Mouse (Mus musculus): ENCODE data around the gene Prrt1. TPM values are rescaled to one million over a fixed set of nuclear protein-coding genes. Genes with fewer than 3 reads are reported as not detected.

The Prrt1 gene
- polyA plus RNA-seq (2015; fragmentation: Nextera tagmentation; extraction: Ambion mirVana): not detected in 2 replicates

DNA sequence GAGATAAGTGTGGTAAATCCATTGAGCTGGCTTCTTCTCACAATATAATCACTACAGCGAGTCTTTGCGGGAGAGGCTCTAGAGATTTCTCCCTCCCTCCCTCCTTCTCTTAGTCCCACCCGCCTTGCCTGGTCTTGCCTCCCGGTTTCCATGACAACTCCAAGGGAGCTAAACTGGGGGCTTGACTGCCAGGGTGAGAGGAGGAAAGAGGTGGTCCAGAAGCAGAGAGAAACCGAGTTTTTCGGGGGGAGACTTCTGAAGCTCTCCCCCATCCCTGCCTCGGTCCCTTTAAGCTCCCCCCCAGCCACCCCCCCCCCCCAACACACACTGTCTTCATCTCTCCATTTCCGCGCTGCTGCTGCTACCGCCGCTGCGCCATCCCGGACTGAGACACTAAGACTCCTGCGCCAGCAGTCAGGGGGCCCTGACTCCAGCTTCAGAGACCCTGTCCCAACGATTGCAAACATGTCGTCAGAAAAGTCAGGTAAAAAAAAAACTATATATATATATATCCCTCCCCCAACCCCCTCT is at the start of gene Prrt1:
TSS of gene Prrt1 (plus strand) at position 313 of the 531 bp plus-strand sequence.
- Histone ChIP-seq H3K27ac (replicated peaks) (no peak within 1 kb of the TSS), H3K4me3 (replicated peaks) (peak within 1 kb of the TSS; percentile 66), H3K4me1 (replicated peaks) (peaks cover 63% of the 10 kb centered on the region), H3K4me2 (peak within 1 kb of the TSS; percentile 89), H3K9ac (no peak within 1 kb of the TSS), H3K27me3 (peaks cover 68% of the 10 kb centered on the region), H3K9me3 (replicated peaks) (no peaks in the 10 kb centered on the region), H3K36me3 (replicated peaks) (peaks cover 6% of the 10 kb centered on the region)
- 13% methylated on average over 16 of the region's 16 CpGs for WGBS (ENCODE audit: insufficient replicate concordance)
- ATAC-seq (ENCODE audit: insufficient read depth): no peak

- H3K4me2 ChIP-seq: no peak overlapping the region
- H3K27ac ChIP-seq (replicated peaks): no peak overlapping the region
- peaks cover 12% of the 10 kb centered on the region; the same call in 1 of the 2 replicates for H3K27me3 ChIP-seq
- 74% methylated on average over 12 of the region's 12 CpGs for WGBS (ENCODE audit: insufficient replicate concordance)
- no peaks in the 10 kb centered on the region for H3K36me3 ChIP-seq (replicated peaks)
- ATAC-seq (ENCODE audit: insufficient read depth): no peak
- H3K9ac ChIP-seq: no peak overlapping the region
- no peaks in the 10 kb centered on the region for H3K9me3 ChIP-seq (replicated peaks)
- no peak overlapping the region for H3K4me3 ChIP-seq (replicated peaks)
- peaks cover 10% of the 10 kb centered on the region for H3K4me1 ChIP-seq (replicated peaks)
Measured at GRCm38 (mm10) chr17:34582528-34582927, 46.8 kb upstream of the Prrt1 start.

DNA sequence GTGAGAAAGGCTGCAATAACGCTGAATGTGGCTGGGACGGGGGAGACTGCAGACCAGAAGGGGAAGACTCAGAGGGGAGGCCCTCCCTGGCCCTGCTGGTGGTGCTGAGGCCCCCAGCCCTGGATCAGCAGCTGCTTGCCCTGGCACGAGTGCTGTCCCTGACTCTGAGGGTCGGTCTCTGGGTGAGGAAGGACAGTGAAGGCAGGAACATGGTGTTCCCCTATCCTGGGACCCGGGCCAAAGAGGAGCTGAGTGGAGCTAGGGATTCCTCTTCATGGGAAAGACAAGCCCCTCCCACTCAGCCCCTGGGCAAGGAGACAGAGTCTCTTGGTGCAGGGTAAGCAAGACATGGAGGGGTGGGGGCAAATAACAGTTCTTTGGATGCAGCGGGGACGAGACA is 45.9 kb upstream of the Prrt1 start:
- Histone ChIP-seq H3K4me1 (replicated peaks) (peaks cover 18% of the 10 kb centered on the region), H3K27ac (replicated peaks) (no peak overlapping the region), H3K36me3 (replicated peaks) (no peaks in the 10 kb centered on the region), H3K9ac (no peak overlapping the region), H3K9me3 (replicated peaks) (no peaks in the 10 kb centered on the region), H3K27me3 (peaks cover 12% of the 10 kb centered on the region; the same call in 1 of the 2 replicates), H3K4me2 (no peak overlapping the region), H3K4me3 (replicated peaks) (no peak overlapping the region)
- WGBS (ENCODE audit: insufficient replicate concordance): 52% methylated on average over 7 of the region's 7 CpGs
- ATAC-seq (ENCODE audit: insufficient read depth): no peak

DNA sequence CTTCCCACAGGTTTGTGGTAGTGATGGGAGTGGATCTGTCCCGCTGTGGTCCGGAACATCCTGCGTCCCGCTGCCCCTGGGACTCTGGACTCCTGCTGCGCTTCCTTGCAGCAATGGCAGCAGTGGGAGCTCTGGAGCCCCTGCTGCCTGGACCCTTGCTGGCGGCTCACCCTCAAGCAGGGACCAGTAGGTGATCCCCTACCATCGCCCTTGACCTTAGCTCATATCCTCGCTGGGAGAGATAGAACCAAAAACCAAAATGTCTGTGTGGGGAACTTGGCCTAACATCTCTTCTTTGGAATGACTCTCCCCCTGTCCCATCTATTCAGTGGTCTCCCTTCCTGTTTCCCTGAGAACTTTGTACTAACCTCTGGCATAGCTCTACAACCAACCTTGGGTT is 45.5 kb upstream of the Prrt1 start:
- H3K9me3 ChIP-seq (replicated peaks): no peaks in the 10 kb centered on the region
- ATAC-seq (ENCODE audit: insufficient read depth): no peak
- H3K4me1 ChIP-seq (replicated peaks): peaks cover 22% of the 10 kb centered on the region
- peaks cover 12% of the 10 kb centered on the region; the same call in 1 of the 2 replicates for H3K27me3 ChIP-seq
- H3K9ac ChIP-seq: no peak overlapping the region
- no peak overlapping the region for H3K4me3 ChIP-seq (replicated peaks)
- H3K4me2 ChIP-seq: no peak overlapping the region
- WGBS (ENCODE audit: insufficient replicate concordance): 83% methylated on average over 8 of the region's 8 CpGs
- no peaks in the 10 kb centered on the region for H3K36me3 ChIP-seq (replicated peaks)
- no peak overlapping the region for H3K27ac ChIP-seq (replicated peaks)

DNA sequence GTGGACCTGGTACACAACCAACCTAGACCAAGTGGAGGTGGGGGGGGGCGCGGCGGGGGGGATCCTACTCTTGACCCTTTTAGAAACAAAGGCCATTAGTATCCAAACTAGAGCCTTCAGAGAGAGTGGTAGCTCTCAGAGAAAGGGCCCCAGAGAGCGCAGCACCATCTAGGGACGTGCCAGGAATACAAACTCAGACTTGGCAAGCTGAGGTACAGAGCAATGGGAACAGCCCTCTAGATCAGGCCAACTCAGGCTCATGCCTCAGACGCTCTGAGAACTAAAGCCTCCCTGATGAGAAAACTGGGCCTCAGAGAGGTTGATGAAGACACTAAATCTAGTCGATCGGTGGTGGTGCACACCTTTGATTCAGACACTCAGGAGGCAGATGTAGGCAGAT is 44.2 kb upstream of the Prrt1 start:
- Histone ChIP-seq H3K4me1 (replicated peaks) (peaks cover 36% of the 10 kb centered on the region), H3K27me3 (peaks cover 12% of the 10 kb centered on the region; the same call in 1 of the 2 replicates), H3K4me2 (no peak overlapping the region), H3K36me3 (replicated peaks) (no peaks in the 10 kb centered on the region), H3K9me3 (replicated peaks) (no peaks in the 10 kb centered on the region), H3K9ac (no peak overlapping the region), H3K27ac (replicated peaks) (no peak overlapping the region), H3K4me3 (replicated peaks) (no peak overlapping the region)
- ATAC-seq (ENCODE audit: insufficient read depth): no peak
- WGBS (ENCODE audit: insufficient replicate concordance): 80% methylated on average over 8 of the region's 8 CpGs

DNA sequence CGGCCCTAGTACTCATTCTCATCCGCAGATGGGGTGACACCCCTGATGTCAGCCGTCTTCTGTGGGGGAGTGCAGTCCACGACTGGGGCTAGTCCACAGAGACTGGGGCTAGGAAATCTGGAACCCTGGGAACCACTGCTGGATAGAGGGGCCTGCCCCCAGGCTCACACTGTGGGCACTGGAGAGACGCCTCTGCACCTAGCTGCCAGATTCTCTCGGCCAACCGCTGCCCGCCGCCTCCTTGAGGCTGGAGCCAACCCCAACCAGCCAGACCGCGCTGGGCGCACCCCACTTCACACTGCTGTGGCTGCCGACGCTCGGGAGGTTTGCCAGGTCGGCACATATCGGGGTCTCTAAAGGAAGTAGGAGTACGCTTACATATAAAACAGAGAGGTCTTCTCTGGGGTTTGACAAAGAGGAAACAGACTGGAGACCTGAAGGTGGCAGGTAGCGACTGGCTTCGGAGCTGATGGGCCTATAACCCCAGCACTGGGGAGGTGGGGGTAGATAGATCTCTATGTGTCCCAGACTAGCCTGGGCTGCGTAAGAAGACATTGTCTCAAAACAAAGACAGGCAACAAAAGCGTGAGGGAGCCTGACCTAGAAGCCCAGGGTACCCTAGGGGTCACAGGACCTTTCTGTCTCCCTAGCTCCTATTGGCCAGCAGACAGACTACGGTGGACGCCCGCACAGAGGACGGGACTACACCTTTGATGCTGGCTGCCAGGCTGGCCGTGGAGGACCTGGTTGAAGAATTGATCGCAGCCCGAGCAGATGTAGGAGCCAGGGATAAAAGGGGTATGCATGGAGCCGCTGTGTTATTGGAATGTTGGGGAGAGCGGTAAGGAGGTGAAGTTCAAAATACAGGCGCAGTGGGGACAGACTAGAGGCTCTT is 43.2 kb upstream of the Prrt1 start:
- Histone ChIP-seq H3K9ac (no peak overlapping the region), H3K4me1 (replicated peaks) (peaks cover 46% of the 10 kb centered on the region), H3K4me2 (peak overlapping the region; percentile 100), H3K36me3 (replicated peaks) (no peaks in the 10 kb centered on the region), H3K9me3 (replicated peaks) (no peaks in the 10 kb centered on the region), H3K4me3 (replicated peaks) (peak overlapping the region; percentile 91), H3K27me3 (peaks cover 12% of the 10 kb centered on the region; the same call in 1 of the 2 replicates), H3K27ac (replicated peaks) (no peak overlapping the region)
- no peak for ATAC-seq (ENCODE audit: insufficient read depth)
- WGBS (ENCODE audit: insufficient replicate concordance): 40% methylated on average over 32 of the region's 32 CpGs

GRCm38 (mm10) chr17:34586796-34587422 is 42.4 kb upstream of the Prrt1 start:
- Histone ChIP-seq H3K4me2 (peak overlapping the region; percentile 100), H3K4me1 (replicated peaks) (peaks cover 53% of the 10 kb centered on the region), H3K4me3 (replicated peaks) (peak overlapping the region; percentile 91), H3K27ac (replicated peaks) (peak overlapping the region; percentile 86), H3K9me3 (replicated peaks) (no peaks in the 10 kb centered on the region), H3K9ac (peak overlapping the region; percentile 91), H3K36me3 (replicated peaks) (no peaks in the 10 kb centered on the region), H3K27me3 (peaks cover 12% of the 10 kb centered on the region; the same call in 1 of the 2 replicates)
- WGBS (ENCODE audit: insufficient replicate concordance): under 1% methylated on average over 38 of the region's 38 CpGs
- ATAC-seq (ENCODE audit: insufficient read depth): peak; percentile 81

- no peaks in the 10 kb centered on the region for H3K36me3 ChIP-seq (replicated peaks)
- ATAC-seq (ENCODE audit: insufficient read depth): peak; percentile 87
- H3K4me3 ChIP-seq (replicated peaks): peak overlapping the region; percentile 91
- WGBS (ENCODE audit: insufficient replicate concordance): under 1% methylated on average over 50 of the region's 50 CpGs
- H3K27ac ChIP-seq (replicated peaks): peak overlapping the region; percentile 86
- peak overlapping the region; percentile 100 for H3K4me2 ChIP-seq
- peak overlapping the region; percentile 91 for H3K9ac ChIP-seq
- H3K9me3 ChIP-seq (replicated peaks): no peaks in the 10 kb centered on the region
- peaks cover 57% of the 10 kb centered on the region for H3K4me1 ChIP-seq (replicated peaks)
- peaks cover 12% of the 10 kb centered on the region; the same call in 1 of the 2 replicates for H3K27me3 ChIP-seq
Measured at GRCm38 (mm10) chr17:34587423-34587811, 41.9 kb upstream of the Prrt1 start.

DNA sequence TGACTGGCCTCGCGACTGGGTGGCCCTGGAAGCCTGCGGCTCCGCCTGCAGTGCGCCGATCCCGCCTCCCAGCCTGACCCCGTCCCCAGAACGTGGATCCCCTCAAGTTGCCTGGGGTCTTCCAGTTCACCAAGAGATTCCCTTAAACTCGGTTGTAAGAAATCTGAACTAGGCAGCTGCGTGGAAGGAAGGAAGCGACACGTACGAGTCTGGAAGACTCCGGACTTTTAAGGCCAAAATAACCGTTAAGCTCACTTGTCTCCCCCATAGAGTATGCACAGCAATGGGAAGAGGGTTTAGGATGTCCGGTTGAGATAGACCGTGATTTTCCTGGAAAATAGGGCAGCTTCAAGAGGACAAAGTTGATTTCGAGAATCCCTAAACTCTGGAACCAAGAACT is 41.5 kb upstream of the Prrt1 start:
- Histone ChIP-seq H3K36me3 (replicated peaks) (no peaks in the 10 kb centered on the region), H3K27me3 (peaks cover 12% of the 10 kb centered on the region; the same call in 1 of the 2 replicates), H3K4me2 (peak overlapping the region; percentile 100), H3K4me3 (replicated peaks) (peak overlapping the region; percentile 91), H3K9me3 (replicated peaks) (no peaks in the 10 kb centered on the region), H3K27ac (replicated peaks) (peak overlapping the region; percentile 86), H3K4me1 (replicated peaks) (peaks cover 61% of the 10 kb centered on the region), H3K9ac (peak overlapping the region; percentile 91)
- 1% methylated on average over 19 of the region's 19 CpGs for WGBS (ENCODE audit: insufficient replicate concordance)
- ATAC-seq (ENCODE audit: insufficient read depth): no peak

DNA sequence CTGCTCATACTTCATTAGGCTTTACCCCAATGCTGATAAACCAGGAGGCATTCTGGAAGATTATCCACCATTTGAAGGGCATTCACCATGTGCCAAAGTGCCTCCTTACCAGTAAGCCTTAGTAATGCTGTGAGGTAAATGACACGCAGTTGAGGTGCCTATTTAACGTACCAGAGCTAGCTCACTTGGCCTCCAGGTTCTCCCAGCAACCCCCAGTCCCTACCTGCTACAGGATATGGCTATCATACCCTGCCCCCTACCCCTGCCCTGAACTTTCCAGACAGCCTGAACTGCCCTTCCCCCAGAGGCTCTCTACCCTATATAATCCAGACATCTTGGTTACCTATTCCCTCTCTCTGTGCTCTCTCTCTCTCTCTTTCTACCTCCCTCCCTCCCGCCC is 40.6 kb upstream of the Prrt1 start:
- WGBS (ENCODE audit: insufficient replicate concordance): 44% methylated on average over 3 of the region's 3 CpGs
- Histone ChIP-seq H3K4me3 (replicated peaks) (peak overlapping the region; percentile 84), H3K36me3 (replicated peaks) (no peaks in the 10 kb centered on the region), H3K9ac (no peak overlapping the region; the same call in 1 of the 2 replicates), H3K4me1 (replicated peaks) (peaks cover 70% of the 10 kb centered on the region), H3K27me3 (peaks cover 12% of the 10 kb centered on the region; the same call in 1 of the 2 replicates), H3K4me2 (peak overlapping the region; percentile 100), H3K9me3 (replicated peaks) (no peaks in the 10 kb centered on the region), H3K27ac (replicated peaks) (peak overlapping the region; percentile 87; the same call in 1 of the 2 replicates)
- no peak for ATAC-seq (ENCODE audit: insufficient read depth)

GRCm38 (mm10) chr17:34589206-34589605 is 40.1 kb upstream of the Prrt1 start:
- Histone ChIP-seq H3K27ac (replicated peaks) (peak overlapping the region; percentile 87), H3K9me3 (replicated peaks) (no peaks in the 10 kb centered on the region), H3K36me3 (replicated peaks) (0 out of 2 replicates have a peak, but pooled peaks cover 3% of the 10 kb centered on the region), H3K4me1 (replicated peaks) (peaks cover 75% of the 10 kb centered on the region), H3K9ac (peak overlapping the region; percentile 15; the same call in 1 of the 2 replicates), H3K27me3 (peaks cover 12% of the 10 kb centered on the region; the same call in 1 of the 2 replicates), H3K4me3 (replicated peaks) (peak overlapping the region; percentile 84), H3K4me2 (peak overlapping the region; percentile 100)
- WGBS (ENCODE audit: insufficient replicate concordance): 31% methylated on average over 7 of the region's 7 CpGs
- ATAC-seq (ENCODE audit: insufficient read depth): no peak

All from liver, embryonic 15.5 days (tissue).